Mouse (Mus musculus): ENCODE results near the gene Lrrc3c.
"Not testable (repeated sequence)": the region's sequence is repeated elsewhere in the genome, so short reads cannot be mapped to it uniquely, and the experiment has no call there.

The Lrrc3c gene

DNA sequence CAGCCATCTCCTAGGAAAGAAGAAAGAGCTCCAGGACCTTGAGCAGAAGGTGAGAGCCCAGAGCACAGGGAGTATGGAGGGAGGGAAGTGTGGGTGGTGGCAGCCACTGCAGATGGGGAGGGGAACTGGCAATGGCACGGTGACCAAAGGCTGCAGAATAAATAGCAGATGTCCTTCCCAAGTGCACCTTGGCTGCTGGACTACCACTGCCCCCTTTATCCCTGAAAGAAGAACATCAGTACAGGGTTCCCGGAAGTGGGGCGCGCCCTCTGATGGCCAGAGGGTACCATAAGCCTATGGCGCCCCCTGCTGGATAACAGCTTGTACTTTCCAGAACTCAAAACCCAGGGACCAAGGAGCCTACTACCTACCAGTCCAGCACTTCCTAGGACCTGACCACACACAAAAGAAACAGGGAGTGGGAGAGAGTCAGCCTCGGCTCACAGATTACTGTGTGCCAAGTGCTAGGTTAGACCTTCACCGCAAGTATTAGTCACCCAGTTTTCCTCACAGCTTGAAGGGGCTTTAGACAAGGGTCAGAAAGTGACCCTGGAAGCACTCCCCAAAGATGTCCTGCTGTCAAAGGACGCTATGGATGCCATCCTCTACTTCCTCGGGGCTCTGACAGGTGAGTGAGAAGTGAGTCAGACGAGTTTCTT, 37.4 kb downstream of the Lrrc3c start:
- DNase-seq = not testable (repeated sequence)

DNA sequence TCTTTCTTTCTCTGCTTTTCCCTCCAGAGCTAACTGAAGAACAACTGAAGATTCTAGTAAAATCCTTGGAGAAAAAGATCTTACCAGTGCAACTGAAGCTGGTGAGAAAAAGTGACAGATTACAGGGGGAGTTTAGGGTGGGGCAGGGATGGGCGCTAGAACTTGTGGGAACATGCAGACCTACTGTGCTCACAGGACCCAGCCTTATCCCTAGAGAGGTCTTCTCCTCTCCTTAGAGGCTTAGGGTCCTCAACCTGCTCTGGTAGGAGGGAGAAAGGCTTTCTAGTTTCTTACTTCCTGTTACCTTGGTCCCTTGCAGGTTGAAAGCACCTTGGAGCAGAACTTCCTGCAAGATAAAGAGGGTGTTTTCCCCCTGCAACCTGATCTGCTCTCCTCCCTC, 39.4 kb downstream of the Lrrc3c start:
- DNase-seq = no peak

DNA sequence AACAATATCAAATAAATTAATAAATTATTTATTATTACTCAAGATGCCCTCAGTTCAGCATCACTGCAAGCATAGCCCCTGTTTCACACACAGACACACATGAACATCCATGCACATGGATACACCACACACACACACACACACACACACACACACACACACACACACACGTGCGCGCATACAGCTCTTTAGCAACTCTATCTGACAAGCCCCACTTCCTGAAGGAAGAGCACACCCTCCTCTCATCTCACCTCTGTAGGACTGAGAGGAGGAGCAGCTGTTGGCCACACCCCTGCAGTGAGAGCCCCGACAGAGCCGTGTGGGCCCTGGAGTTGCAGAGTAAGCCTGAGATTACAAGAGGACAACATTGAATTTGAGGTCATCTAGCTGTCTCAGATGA, 42.0 kb downstream of the Lrrc3c start:
- DNase-seq = no peak

DNA sequence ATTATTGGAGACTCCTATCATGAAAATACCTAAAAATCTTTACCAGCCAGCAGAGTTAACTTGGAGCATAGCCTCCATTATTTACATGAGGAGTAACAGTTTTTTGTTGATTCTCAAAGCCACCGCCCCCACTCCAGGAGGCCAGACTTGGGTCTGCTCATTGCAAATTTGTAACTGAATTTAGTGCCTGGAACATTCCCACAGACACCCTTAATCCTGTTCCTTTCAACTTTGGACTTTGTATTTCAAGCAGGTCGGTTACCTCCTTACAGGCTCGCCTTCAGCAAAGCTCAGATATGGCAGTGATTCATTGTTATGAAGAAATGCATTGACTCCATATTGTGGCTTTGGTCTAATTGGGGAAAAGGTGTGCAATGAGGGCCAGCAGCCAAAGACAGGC, 46.7 kb downstream of the Lrrc3c start:
- no peak for DNase-seq

DNA sequence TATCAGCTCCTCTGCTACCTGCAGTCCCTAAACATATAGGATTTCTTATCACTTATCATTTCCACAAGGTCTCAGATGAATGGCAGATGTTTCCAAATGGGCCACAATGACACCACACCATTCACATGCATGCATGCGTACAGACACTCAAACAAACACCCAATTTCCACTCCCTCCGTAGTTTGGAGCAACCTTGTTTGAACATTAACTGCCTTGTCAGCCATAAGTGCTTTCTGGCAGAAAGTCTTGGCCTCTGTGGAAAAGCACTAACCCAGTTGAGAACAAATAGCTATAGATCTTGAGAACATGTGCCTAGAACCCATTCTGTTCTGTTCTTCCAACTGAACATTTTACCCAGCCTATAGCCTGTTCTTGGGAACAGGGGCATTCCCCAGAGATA, 47.9 kb downstream of the Lrrc3c start:
- no peak for DNase-seq

DNA sequence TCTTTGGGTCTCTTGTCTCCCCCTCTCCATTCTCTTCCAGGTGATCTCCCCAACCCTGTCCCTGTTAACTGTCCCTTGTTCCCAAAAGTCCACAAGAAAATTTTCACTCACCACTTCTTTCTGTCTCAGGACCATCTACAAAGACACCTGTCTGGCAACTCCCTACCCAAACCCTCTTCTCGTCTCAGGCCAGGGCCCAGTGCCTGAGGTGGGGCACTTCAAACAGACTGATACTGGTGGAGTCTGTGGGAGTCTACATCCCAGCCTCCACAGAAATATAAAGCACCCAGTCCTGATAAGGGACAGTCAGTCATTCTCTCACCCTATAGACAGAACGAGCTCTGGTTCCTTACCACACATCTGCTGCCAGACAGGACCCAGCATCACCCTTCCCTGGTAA, 48.4 kb downstream of the Lrrc3c start, which contains the start of gene Gsdma2:
Gene Gsdma2 (plus strand): TSS at position 301 of the 400 bp plus-strand sequence.
- DNase-seq = no peak
